Comparison of ENCODE assay signal across 8 mouse cellular contexts in the genomic region with DNA sequence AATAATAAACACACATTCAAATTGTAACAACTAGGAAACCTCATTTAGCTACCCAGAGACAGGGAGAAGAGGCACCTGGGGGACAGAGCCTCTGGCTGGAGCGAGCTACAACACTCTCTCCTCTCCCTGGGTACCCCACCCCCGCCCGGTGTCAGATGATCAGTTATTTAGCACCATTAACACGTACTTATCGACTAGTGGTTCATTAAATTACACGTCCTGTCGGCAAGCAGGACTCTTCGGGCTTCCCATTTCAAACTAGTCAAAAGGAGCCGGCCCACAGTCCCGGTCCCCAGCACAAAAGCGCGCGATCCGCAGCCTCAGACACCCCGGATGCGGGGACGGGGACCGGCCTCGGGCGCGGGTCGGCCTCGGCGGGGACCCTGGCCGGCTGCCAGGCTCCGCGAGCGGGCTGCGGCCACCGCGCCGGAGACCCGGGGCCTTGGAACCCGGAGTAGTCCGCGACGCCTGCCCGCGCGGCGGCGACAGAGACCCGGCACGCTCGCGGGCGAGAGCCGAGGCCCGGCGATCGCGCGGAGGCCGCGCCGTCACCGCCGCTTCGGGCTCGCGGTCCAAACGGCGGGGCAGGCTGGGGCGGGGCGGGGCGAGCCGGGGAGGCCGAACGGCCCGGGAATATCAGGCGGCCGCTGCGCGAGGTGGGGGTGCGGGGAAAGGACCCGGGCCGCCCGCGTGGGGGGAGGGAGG. TPM values are rescaled to one million over a fixed set of nuclear protein-coding genes. Genes with fewer than 3 reads are reported as not detected.
DNase-seq lines count a peak whose midpoint lies in the region; ATAC-seq and TF ChIP-seq lines count a peak whose summit lies in the region.

No protein-coding gene starts in this region.

- DNase-seq in kidney, adult 8-10 months, result peak; percentile 41
- DNase-seq in kidney, postnatal 4 days, result no peak
- DNase-seq in R1 (ENCODE audit: low read depth, low spot score), result peak; percentile 73
- DNase-seq in liver, adult 2 months (ENCODE audit: extremely low read depth, low read depth, low spot score), result peak; percentile 57
- DNase-seq in naive thymus-derived CD4-positive, alpha-beta T cell, adult 2 months (ENCODE audit: low read depth), result peak; percentile 74
- peak; percentile 42 to 52 for DNase-seq in thymus, postnatal 10 days (ENCODE audit: low spot score in 2 of 2)

- no peak for TF ChIP-seq CTCF in liver, adult 2 months (IDR thresholded peaks at IDR 0.05; ENCODE audit: low read depth, low read length)

- TF ChIP-seq POLR2A in liver, adult 2 months (IDR thresholded peaks at IDR 0.05; ENCODE audit: extremely low read depth, insufficient read depth, low read length), result no peak

- peak overlapping the region; percentile 99 for H3K27ac ChIP-seq in hindbrain, embryonic 15.5 days (replicated peaks)
- peak overlapping the region; percentile 98 for H3K27ac ChIP-seq in liver, adult 2 months (replicated peaks; ENCODE audit: insufficient read depth, low read depth, low read length)

- H3K27me3 ChIP-seq in hindbrain, embryonic 15.5 days, result no peaks in the 10 kb centered on the region
- H3K27me3 ChIP-seq in liver, adult 2 months (ENCODE audit: control insufficient read depth, insufficient read depth, low read length), result no peaks in the 10 kb centered on the region

- H3K4me1 ChIP-seq in hindbrain, embryonic 15.5 days (replicated peaks), result peaks cover 25% of the 10 kb centered on the region
- H3K4me1 ChIP-seq in liver, adult 2 months (ENCODE audit: control insufficient read depth, insufficient read depth, low read length), result peaks cover 15% of the 10 kb centered on the region

- peak; percentile 65 for ATAC-seq in erythroid progenitor cell, adult 5-6 weeks (replicated peaks; ENCODE audit: low FRiP score, poor library complexity, severe bottlenecking)
- peak; percentile 82 for ATAC-seq in hindbrain, embryonic 15.5 days (ENCODE audit: low FRiP score, low read depth)

- H3K9me3 ChIP-seq in hindbrain, embryonic 15.5 days, result no peaks in the 10 kb centered on the region

- H3K4me2 ChIP-seq in hindbrain, embryonic 15.5 days, result peak overlapping the region; percentile 65

- H3K36me3 ChIP-seq in hindbrain, embryonic 15.5 days, result no peaks in the 10 kb centered on the region
- 0 out of 2 replicates have a peak, but pooled peaks cover 2% of the 10 kb centered on the region for H3K36me3 ChIP-seq in liver, adult 2 months (ENCODE audit: control insufficient read depth, insufficient read depth, low read length)

- peak overlapping the region; percentile 83 for H3K9ac ChIP-seq in hindbrain, embryonic 15.5 days
- H3K9ac ChIP-seq in liver, adult 2 months (ENCODE audit: low read depth, low read length), result peak overlapping the region; percentile 99

- peak overlapping the region; percentile 86 for H3K4me3 ChIP-seq in hindbrain, embryonic 15.5 days
- H3K4me3 ChIP-seq in liver, adult 2 months (ENCODE audit: insufficient read depth, low read depth, low read length), result peak overlapping the region; percentile 98

- peaks cover 6% of the 10 kb centered on the region; the same call in 1 of the 2 replicates for H3K79me2 ChIP-seq in liver, adult 2 months (ENCODE audit: control insufficient read depth, insufficient read depth, low read length)

- WGBS in hindbrain, embryonic 15.5 days, result under 1% methylated on average over 53 of the region's 79 CpGs
- under 1% methylated on average over 68 of the region's 79 CpGs for WGBS in liver, adult 2 months

RNA-seq across cellular contexts. Expression of a gene that starts 0.7 kb away (rescaled TPM):
- 50.1 and 58.7 TPM in 2 replicates for total RNA-seq in erythroid progenitor cell, adult 5-6 weeks (2015; ENCODE audit: low replicate concordance)
- 75.3 and 113 TPM in 2 replicates for total RNA-seq in erythroid progenitor cell, adult 5-6 weeks (2017; ENCODE audit: low replicate concordance)
- 34.9 and 39.8 TPM in 2 replicates for polyA plus RNA-seq in hindbrain, embryonic 15.5 days (2015; fragmentation: Nextera tagmentation; extraction: Ambion mirVana)
- total RNA-seq in liver, adult 2 months (2014; rRNA removed), result 41.4 and 48.5 TPM in 2 replicates
- 11.7 and 14.2 TPM in 2 replicates for polyA plus RNA-seq in liver, adult 2 months (2012; rRNA removed)

Comparison
In these comparisons a context has a peak if more than half of its experiments do, and no peak if none do; other contexts are left out.
1. DNase-seq: peak in kidney, adult 8-10 months (2 of 2), R1 (single experiment), liver, adult 2 months (single experiment), naive thymus-derived CD4-positive, alpha-beta T cell, adult 2 months (single experiment) and thymus, postnatal 10 days (2 of 2); none in kidney, postnatal 4 days (0 of 2).